Mouse (Mus musculus) embryonic fibroblast, embryonic 13.5 days (primary cell): ENCODE results near the gene Gm436.

ENCODE experiments used
- CTCF ChIP-seq: IDR thresholded peaks from 2 replicates; pipeline ENCODE4 v1.5.1; 2011; ENCODE audit warnings: mild to moderate bottlenecking, control low read depth, low read length, moderate library complexity, borderline replicate concordance; ENCODE audit not compliant: insufficient read depth
- POLR2A ChIP-seq: IDR thresholded peaks from 2 replicates; pipeline ENCODE4 v1.6.1; 2011; ENCODE audit warnings: low read depth, mild to moderate bottlenecking, control low read depth, low read length, moderate library complexity

DNA sequence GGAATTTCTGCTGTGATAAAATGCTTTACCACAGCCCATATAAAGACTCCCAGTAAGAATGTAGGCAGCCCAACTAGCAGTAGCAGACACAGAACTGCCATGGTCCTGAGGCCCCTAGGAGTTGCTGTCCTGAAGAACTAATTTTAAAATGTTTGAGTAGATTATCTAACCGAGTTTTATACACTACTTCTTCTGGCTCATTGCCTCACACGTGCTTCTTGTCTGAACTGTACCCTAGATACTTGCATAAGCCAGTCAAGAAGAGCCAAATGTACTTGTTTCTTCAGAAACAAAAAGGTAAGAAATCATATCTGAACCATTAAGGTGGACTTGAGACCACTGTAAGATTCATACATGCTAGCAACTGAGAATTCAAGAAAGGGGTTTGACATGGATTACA lies at the start of gene Gm436:
- TF ChIP-seq CTCF = no peak
- no peak for TF ChIP-seq POLR2A
